Mouse (Mus musculus): ENCODE results near the gene Sec24c. TPM values are rescaled to one million over a fixed set of nuclear protein-coding genes. Genes with fewer than 3 reads are reported as not detected.

Gene Sec24c
- polyA plus RNA-seq, 1 experiment from 2014 or later, result 92.5 TPM

DNA sequence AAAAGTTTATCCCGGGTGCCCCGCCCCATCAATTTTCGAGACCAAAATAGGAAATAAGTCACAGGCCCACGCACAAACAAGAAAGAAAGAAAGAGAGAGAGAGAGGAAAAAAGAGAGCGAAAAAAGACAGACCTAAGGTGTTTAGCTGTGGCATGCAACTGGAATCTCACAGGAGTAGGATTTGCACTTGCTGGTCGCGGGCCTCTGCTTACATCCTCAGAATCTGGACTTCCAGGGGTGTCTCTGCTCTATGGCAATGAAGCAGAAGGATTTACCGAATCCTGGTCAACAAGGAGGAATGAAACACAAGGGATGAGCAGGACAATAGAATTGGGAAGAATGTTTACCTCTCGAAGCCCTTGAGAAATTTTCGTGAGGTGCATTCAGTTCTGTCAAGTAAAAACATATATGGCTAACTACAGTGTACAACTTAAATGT lies 32.7 kb upstream of the Sec24c start:
- peaks cover 6% of the 10 kb centered on the region; the same call in 1 of the 2 replicates for H3K4me1 ChIP-seq
- WGBS, result 14% methylated on average over 10 of the region's 10 CpGs
- H3K9ac ChIP-seq, result peak overlapping the region; percentile 73
- peak overlapping the region; percentile 85 for H3K4me2 ChIP-seq (replicated peaks)
- H3K27ac ChIP-seq (replicated peaks), result peak overlapping the region; percentile 96
- no peaks in the 10 kb centered on the region for H3K27me3 ChIP-seq
- H3K9me3 ChIP-seq (replicated peaks), result no peaks in the 10 kb centered on the region
- ATAC-seq (ENCODE audit: insufficient number of reproducible peaks, low FRiP score, low TSS enrichment, low read depth), result no peak
- H3K36me3 ChIP-seq, result no peaks in the 10 kb centered on the region
- peak overlapping the region; percentile 74 for H3K4me3 ChIP-seq (replicated peaks)

DNA sequence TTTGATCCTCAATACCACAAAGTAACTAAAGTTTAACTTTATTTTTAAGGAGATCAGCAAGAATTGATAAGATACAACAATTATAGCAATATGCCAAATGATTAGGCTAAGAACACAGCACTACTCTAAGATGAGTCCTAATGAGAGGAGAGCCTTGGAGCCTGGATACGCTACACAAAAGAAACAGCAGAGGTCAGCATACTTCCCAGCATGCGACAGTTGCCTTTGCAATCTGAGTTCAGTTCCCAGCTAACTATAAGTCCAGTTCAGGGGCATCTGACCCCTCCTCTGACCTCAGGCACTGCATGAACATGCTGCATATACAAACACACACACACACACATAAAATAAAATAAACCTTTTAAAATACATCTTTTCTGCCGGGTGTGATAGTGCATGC lies 28.6 kb upstream of the Sec24c start:
- ATAC-seq (ENCODE audit: insufficient number of reproducible peaks, low FRiP score, low TSS enrichment, low read depth), result no peak
- Histone ChIP-seq H3K9ac (no peak overlapping the region), H3K4me1 (peaks cover 3% of the 10 kb centered on the region; the same call in 1 of the 2 replicates), H3K4me2 (replicated peaks) (no peak overlapping the region), H3K27ac (replicated peaks) (no peak overlapping the region), H3K36me3 (no peaks in the 10 kb centered on the region), H3K4me3 (replicated peaks) (no peak overlapping the region), H3K27me3 (no peaks in the 10 kb centered on the region), H3K9me3 (replicated peaks) (no peaks in the 10 kb centered on the region)
- WGBS, result 34% methylated on average over 3 of the region's 3 CpGs

DNA sequence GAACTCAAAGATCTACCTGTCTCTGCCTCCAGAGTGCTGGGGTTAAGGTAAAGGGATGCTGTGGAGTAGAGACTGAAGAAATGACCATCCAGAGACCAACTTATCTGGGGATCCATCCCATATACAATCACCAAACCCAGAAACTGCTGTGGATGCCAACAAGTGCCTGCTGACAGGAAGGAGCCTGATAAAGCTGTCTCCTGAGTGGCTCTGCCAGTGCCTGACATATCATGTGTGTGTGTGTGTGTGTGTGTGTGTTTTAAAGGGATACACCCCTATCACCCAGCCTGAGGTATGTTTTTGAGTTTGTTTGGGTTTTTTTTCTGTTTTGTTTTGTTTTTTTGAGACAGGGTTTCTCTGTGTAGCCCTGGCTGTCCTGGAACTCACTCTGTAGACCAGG lies 27.7 kb upstream of the Sec24c start:
- no peak for ATAC-seq (ENCODE audit: insufficient number of reproducible peaks, low FRiP score, low TSS enrichment, low read depth)
- no peak overlapping the region for H3K4me3 ChIP-seq (replicated peaks)
- H3K36me3 ChIP-seq, result no peaks in the 10 kb centered on the region
- no peaks in the 10 kb centered on the region for H3K27me3 ChIP-seq
- no peak overlapping the region for H3K27ac ChIP-seq (replicated peaks)
- peaks cover 3% of the 10 kb centered on the region; the same call in 1 of the 2 replicates for H3K4me1 ChIP-seq
- H3K4me2 ChIP-seq (replicated peaks), result no peak overlapping the region
- H3K9me3 ChIP-seq (replicated peaks), result no peaks in the 10 kb centered on the region
- no peak overlapping the region for H3K9ac ChIP-seq

DNA sequence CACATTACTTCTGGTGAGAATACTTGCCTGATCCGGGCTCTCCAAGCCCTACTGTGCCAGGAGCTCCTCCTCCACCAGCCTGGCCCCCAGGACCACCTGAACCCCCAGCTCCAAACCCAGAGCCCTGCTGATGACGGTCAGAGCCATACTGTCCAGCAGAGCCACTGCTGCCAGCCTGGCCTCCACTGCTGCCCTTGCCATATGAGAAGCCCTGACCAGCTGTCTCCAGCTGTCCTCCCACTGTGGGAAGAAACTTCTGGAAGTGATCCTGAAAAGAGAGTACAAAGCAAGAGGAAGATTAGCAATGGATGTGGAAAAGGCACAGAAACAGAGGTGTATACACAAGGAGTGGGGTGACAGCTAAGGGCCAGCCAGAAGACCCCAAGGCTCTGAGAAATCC lies 23.1 kb upstream of the Sec24c start:
- no peak for ATAC-seq (ENCODE audit: insufficient number of reproducible peaks, low FRiP score, low TSS enrichment, low read depth)
- H3K4me2 ChIP-seq (replicated peaks), result no peak overlapping the region
- no peaks in the 10 kb centered on the region for H3K9me3 ChIP-seq (replicated peaks)
- 74% methylated on average over 2 of the region's 2 CpGs for WGBS
- H3K27me3 ChIP-seq, result no peaks in the 10 kb centered on the region
- H3K9ac ChIP-seq, result no peak overlapping the region
- H3K27ac ChIP-seq (replicated peaks), result no peak overlapping the region
- H3K4me1 ChIP-seq, result no peaks in the 10 kb centered on the region
- H3K36me3 ChIP-seq, result no peaks in the 10 kb centered on the region
- H3K4me3 ChIP-seq (replicated peaks), result no peak overlapping the region

DNA sequence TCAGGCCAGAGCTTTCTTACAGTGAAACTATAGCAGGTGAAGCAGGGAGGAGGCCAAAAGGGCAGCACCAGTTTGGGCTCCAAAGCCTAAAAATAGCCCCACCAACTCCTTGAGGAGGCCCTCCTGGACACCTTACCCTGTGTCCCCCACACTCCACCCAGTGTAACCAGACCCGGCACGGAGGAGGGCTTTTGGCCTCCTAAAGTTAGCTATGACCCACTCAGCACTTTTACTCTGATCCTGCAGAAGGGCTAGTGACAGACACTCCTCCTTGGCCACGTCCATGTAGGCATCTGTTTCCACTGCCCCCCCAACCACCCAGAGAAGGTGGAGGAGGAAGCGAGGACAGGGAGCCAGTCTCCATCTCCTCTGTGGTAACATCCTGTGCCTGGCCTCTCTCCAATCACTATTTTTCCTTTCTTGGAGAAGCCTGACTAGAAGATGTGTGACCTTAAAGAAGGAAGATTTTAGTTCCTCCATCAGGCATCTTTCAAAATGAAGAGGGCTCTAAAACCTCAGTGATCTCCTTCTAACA lies 22.3 kb upstream of the Sec24c start:
- 60% methylated on average over 4 of the region's 4 CpGs for WGBS
- no peak overlapping the region for H3K4me3 ChIP-seq (replicated peaks)
- H3K36me3 ChIP-seq, result no peaks in the 10 kb centered on the region
- no peaks in the 10 kb centered on the region for H3K9me3 ChIP-seq (replicated peaks)
- H3K9ac ChIP-seq, result no peak overlapping the region
- ATAC-seq (ENCODE audit: insufficient number of reproducible peaks, low FRiP score, low TSS enrichment, low read depth), result no peak
- H3K27ac ChIP-seq (replicated peaks), result no peak overlapping the region
- H3K4me1 ChIP-seq, result 0 out of 2 replicates have a peak, but pooled peaks cover 3% of the 10 kb centered on the region
- no peaks in the 10 kb centered on the region for H3K27me3 ChIP-seq
- no peak overlapping the region for H3K4me2 ChIP-seq (replicated peaks)

DNA sequence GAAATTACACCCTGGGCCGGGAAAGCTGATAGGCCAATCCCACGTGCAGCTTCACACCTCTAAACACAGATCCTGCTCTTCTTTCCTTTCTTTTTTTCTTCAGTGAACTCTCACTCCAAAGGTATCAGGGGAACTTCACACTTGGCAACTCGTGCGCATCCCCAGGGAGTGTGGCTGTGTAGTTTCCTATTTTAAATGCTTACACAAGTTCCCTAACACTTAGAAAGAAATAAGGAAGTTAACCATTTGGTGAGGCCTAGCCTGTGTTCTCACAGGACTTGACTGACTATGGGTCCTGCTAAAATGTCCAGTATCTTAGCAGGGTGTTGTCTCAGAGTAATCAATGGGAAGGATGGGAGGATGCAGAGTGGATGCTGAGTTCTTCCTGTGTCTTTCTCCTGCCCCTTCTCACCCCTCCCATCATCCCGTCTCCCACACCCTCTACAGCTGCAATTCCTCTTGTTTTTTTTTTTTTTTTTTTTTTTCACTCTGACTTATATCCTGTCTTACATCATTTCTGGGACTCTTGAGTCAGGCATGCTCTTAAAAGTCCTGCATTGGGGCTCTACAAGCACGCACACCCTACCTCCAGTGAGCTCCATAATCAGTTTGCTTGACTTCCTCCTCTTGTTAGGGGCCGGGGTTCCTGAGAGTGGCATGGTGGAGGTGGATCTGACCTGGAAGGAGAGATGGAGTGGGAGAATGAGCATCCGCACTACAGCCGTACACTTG lies 19.3 kb upstream of the Sec24c start:
- no peak overlapping the region for H3K4me3 ChIP-seq (replicated peaks)
- H3K9ac ChIP-seq, result no peak overlapping the region
- no peaks in the 10 kb centered on the region for H3K9me3 ChIP-seq (replicated peaks)
- H3K27me3 ChIP-seq, result no peaks in the 10 kb centered on the region
- H3K36me3 ChIP-seq, result no peaks in the 10 kb centered on the region
- H3K27ac ChIP-seq (replicated peaks), result no peak overlapping the region
- H3K4me1 ChIP-seq, result 0 out of 2 replicates have a peak, but pooled peaks cover 4% of the 10 kb centered on the region
- no peak for ATAC-seq (ENCODE audit: insufficient number of reproducible peaks, low FRiP score, low TSS enrichment, low read depth)
- 71% methylated on average over 9 of the region's 9 CpGs for WGBS
- H3K4me2 ChIP-seq (replicated peaks), result no peak overlapping the region

DNA sequence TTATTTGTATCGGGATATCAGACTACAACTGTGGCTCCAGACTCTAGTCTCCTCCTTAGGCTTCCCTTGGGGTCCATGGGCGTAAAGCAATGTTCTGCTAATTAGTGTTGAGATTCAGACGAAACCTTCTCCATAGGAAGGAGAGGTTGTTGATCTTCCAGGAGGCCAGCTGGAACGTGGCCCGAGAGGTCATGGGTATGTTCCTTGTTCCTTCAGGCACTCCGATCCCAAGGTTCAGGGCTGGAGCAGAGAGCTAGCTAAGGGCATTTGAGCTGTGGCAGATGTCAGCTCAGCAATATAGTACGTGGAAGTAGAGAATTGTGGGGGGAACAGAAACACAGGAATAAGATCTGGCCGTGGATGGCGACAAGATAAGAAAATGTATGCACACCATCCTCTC lies 18.4 kb upstream of the Sec24c start:
- no peaks in the 10 kb centered on the region for H3K27me3 ChIP-seq
- peaks cover 10% of the 10 kb centered on the region for H3K4me1 ChIP-seq
- no peak for ATAC-seq (ENCODE audit: insufficient number of reproducible peaks, low FRiP score, low TSS enrichment, low read depth)
- no peaks in the 10 kb centered on the region for H3K9me3 ChIP-seq (replicated peaks)
- H3K9ac ChIP-seq, result no peak overlapping the region
- H3K27ac ChIP-seq (replicated peaks), result no peak overlapping the region
- WGBS, result 55% methylated on average over 9 of the region's 9 CpGs
- H3K4me3 ChIP-seq (replicated peaks), result no peak overlapping the region
- no peak overlapping the region for H3K4me2 ChIP-seq (replicated peaks)
- H3K36me3 ChIP-seq, result no peaks in the 10 kb centered on the region

DNA sequence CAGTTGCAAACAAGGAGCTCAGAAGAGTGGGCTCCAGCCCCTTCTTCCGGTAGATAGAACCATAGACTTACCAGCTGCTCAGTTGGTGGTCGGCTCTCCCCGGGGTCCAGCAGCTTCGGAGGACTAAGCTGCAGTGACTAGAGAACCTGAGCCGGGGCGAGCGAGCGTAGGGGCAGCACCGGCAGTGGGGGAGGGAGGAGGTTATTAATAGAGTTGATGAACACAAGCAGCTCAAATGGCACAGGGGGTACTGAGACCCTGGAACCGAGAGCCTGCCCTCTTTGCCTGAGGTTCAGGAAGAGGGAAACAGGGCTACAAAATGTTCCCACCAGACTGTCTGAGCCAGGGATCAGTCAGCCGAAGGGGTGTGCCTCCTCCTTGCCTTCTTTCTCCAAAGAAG lies 17.7 kb upstream of the Sec24c start, which contains the start of gene Myoz1:
Myoz1 (minus strand) TSS at position 180 of the 400 bp plus-strand sequence.
- Histone ChIP-seq H3K4me1 (peaks cover 11% of the 10 kb centered on the region), H3K36me3 (no peaks in the 10 kb centered on the region), H3K4me3 (replicated peaks) (no peak within 1 kb of the TSS), H3K9ac (no peak within 1 kb of the TSS), H3K27ac (replicated peaks) (no peak within 1 kb of the TSS), H3K9me3 (replicated peaks) (no peaks in the 10 kb centered on the region), H3K4me2 (replicated peaks) (no peak within 1 kb of the TSS), H3K27me3 (no peaks in the 10 kb centered on the region)
- 32% methylated on average over 11 of the region's 11 CpGs for WGBS
- no peak for ATAC-seq (ENCODE audit: insufficient number of reproducible peaks, low FRiP score, low TSS enrichment, low read depth)

DNA sequence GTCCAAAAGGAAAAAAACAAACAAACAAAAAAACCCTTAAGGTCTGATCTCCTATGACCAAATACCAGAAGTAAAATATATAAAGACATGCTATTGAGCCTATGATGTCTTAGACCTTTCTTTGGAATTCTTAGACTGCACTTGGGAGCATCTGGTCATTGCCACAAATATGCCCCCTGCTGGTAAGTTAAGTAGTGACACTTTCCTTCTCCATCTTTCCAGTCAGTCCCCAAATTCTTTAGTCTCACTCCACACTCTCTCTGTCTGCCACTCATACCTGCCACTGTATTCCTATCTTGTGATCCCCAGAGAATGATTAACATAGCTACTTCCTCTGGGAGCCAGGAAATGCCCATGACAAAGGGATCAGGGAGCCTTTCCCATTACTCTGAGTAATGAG lies 15.8 kb upstream of the Sec24c start:
- Histone ChIP-seq H3K4me2 (replicated peaks) (no peak overlapping the region), H3K36me3 (no peaks in the 10 kb centered on the region), H3K4me3 (replicated peaks) (no peak overlapping the region), H3K27me3 (0 out of 2 replicates have a peak, but pooled peaks cover 4% of the 10 kb centered on the region), H3K9me3 (replicated peaks) (no peaks in the 10 kb centered on the region), H3K4me1 (peaks cover 21% of the 10 kb centered on the region), H3K27ac (replicated peaks) (no peak overlapping the region), H3K9ac (no peak overlapping the region)
- ATAC-seq (ENCODE audit: insufficient number of reproducible peaks, low FRiP score, low TSS enrichment, low read depth), result no peak

DNA sequence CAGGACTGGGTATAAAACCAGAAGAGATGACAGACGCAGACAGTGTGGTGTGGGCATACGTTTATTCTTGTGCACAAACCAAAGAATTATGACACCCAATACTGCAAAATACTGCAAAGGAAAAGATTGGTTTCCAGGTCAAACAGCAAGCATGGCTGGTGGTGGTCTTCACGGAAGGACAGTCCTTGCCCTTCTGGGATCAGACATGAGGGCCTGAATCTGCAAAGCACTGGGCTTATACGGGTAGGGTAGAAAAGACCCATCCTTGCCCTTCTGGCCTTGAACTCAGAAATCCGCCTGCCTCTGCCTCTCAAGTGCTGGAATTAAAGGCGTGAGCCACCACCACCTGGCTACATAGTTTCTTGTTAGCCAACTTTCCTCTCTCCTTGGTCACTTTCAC lies 15.2 kb upstream of the Sec24c start:
- Histone ChIP-seq H3K4me1 (peaks cover 21% of the 10 kb centered on the region), H3K9ac (no peak overlapping the region), H3K27me3 (0 out of 2 replicates have a peak, but pooled peaks cover 4% of the 10 kb centered on the region), H3K4me2 (replicated peaks) (no peak overlapping the region), H3K9me3 (replicated peaks) (no peaks in the 10 kb centered on the region), H3K4me3 (replicated peaks) (no peak overlapping the region), H3K36me3 (no peaks in the 10 kb centered on the region), H3K27ac (replicated peaks) (no peak overlapping the region)
- ATAC-seq (ENCODE audit: insufficient number of reproducible peaks, low FRiP score, low TSS enrichment, low read depth), result no peak
- 83% methylated on average over 6 of the region's 6 CpGs for WGBS

DNA sequence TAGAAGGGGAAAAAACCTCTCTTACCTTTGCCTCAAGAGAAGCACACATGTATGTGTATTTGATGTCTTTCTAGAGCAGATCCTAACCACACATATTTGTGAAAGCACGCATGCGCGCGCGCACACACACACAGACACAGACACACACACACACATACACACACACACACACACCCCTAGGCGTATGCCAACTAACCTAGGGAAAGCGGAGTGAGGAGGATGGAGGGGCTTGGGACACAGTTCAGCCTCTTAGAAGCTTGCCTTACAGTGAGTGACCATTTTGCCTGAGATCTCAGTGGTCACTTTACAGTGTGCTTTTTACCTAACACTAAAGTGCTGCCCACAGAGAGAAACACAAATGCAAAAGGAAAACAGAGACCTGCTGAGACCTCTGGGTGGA lies 14.4 kb upstream of the Sec24c start:
- no peak for ATAC-seq (ENCODE audit: insufficient number of reproducible peaks, low FRiP score, low TSS enrichment, low read depth)
- no peak overlapping the region for H3K4me2 ChIP-seq (replicated peaks)
- no peak overlapping the region for H3K27ac ChIP-seq (replicated peaks)
- WGBS, result 99% methylated on average over 7 of the region's 7 CpGs
- H3K4me1 ChIP-seq, result peaks cover 21% of the 10 kb centered on the region
- no peak overlapping the region for H3K9ac ChIP-seq
- H3K9me3 ChIP-seq (replicated peaks), result no peaks in the 10 kb centered on the region
- no peak overlapping the region for H3K4me3 ChIP-seq (replicated peaks)
- no peaks in the 10 kb centered on the region for H3K36me3 ChIP-seq
- 0 out of 2 replicates have a peak, but pooled peaks cover 4% of the 10 kb centered on the region for H3K27me3 ChIP-seq

Data from embryonic facial prominence, embryonic 15.5 days (tissue).